Mouse (Mus musculus): ENCODE measurements around the gene AC161166.1. TPM values are rescaled to one million over a fixed set of nuclear protein-coding genes. Genes with fewer than 3 reads are reported as not detected.

AC161166.1 gene
- polyA plus RNA-seq, 1 experiment from 2014 or later = 0.38 TPM

DNA sequence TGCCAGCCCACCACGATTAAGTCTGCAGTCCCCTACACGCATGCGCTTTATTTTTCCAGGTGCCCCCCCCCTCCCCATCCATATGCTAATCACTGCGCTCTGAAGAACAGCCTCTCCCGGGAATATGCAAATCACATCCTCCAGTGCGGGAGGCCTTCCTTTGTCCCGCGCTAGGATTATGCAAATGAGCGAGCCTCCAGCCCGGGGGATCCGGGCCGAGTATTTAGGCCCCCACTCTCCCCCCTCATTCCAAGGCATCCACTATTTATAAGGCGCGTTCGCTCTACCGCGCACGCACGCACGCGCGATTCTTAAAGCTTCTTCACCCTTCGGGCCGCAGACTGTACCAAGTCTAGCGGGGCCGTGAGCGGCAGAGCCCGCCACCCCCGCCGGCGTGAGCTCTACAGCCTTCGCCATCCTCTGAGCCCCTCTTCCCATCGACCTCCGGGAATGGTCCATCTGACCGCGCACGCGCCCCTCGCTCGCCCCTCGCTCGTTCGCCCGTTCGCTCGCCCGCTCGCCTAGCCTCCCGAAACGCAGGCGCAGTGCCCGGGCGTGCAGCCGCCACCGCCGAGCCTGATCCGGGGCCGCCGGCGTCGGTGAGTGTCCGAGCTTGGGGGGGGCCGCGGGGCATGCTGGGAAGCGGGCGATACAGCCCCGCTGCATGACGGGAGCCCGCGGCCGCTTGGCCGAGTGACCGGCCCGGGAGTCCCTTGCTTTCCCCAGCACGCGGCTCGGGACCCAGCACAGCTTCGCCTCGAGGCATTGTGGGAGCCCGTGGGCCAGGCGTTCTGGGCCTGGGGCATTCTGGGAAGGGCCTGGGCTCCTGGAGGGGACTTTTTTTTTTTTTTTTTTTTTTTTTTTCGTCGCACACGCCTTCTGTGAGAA, 5.2 kb downstream of the AC161166.1 start, which contains the start of gene Zfp428:
Gene Zfp428, plus strand, starts transcription at position 169 of the 888 bp plus-strand sequence.
- Histone ChIP-seq H3K4me1 (ENCODE audit: control insufficient read depth in 2 of 2, insufficient read depth in 2 of 2, low read length in 2 of 2) (peaks cover 11 to 24% of the 10 kb centered on the region in 2 experiments), H3K36me3 (ENCODE audit: control insufficient read depth, insufficient read depth, low read length) (peaks cover 4% of the 10 kb centered on the region; the same call in 1 of the 2 replicates), H3K27ac (replicated peaks in 1 of 2; ENCODE audit: control insufficient read depth in 1 of 2, insufficient read depth in 1 of 2, low read depth in 2 of 2, low read length in 2 of 2) (peak within 1 kb of the TSS; percentile 89 to 99), H3K9ac (ENCODE audit: low read length) (peak within 1 kb of the TSS; percentile 96), H3K9me3 (ENCODE audit: control insufficient read depth, low read length) (no peaks in the 10 kb centered on the region), H3K27me3 (ENCODE audit: control insufficient read depth, insufficient read depth, low read length) (peaks cover 21% of the 10 kb centered on the region), H3K4me3 (ENCODE audit: control insufficient read depth in 1 of 2, insufficient read depth in 1 of 2, low read depth in 1 of 2, low read length in 2 of 2) (peak within 1 kb of the TSS; percentile 64 to 70), H3K4me2 (ENCODE audit: low read length) (peak within 1 kb of the TSS; percentile 80)
- peak; percentile 85 for ATAC-seq (ENCODE audit: insufficient number of reproducible peaks, insufficient read depth, low FRiP score, low read depth)
- under 1% methylated on average over 75 of the region's 84 CpGs for WGBS

DNA sequence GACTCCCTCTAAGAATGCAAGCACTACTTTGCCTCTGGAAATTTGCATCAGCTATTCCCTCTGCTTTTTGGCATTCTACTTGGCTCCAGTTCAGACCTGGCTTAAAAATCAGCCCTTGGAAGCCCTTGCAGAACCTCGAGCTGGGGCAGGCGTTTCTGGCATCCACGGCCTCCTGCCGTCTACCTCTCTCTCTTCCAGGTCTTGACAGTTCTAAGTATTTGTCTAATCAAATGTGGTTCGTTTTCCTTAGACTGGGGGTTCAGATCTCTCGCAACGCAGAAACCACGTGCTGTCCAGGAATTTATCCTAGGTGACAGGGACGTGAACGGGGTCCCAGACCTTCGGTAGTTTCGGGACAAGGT, 5.8 kb downstream of the AC161166.1 start:
- under 1% methylated on average over 12 of the region's 12 CpGs for WGBS
- H3K4me2 ChIP-seq (ENCODE audit: low read length) = peak overlapping the region; percentile 80
- H3K9me3 ChIP-seq (ENCODE audit: control insufficient read depth, low read length) = no peaks in the 10 kb centered on the region
- H3K4me1 ChIP-seq (ENCODE audit: control insufficient read depth in 2 of 2, insufficient read depth in 2 of 2, low read length in 2 of 2) = peaks cover 11 to 24% of the 10 kb centered on the region in 2 experiments
- peak overlapping the region; percentile 64 to 70 for H3K4me3 ChIP-seq (ENCODE audit: control insufficient read depth in 1 of 2, insufficient read depth in 1 of 2, low read depth in 1 of 2, low read length in 2 of 2)
- peaks cover 27% of the 10 kb centered on the region for H3K27me3 ChIP-seq (ENCODE audit: control insufficient read depth, insufficient read depth, low read length)
- no peak; the same call in 1 of the 2 replicates for ATAC-seq (ENCODE audit: insufficient number of reproducible peaks, insufficient read depth, low FRiP score, low read depth)
- H3K36me3 ChIP-seq (ENCODE audit: control insufficient read depth, insufficient read depth, low read length) = peaks cover 4% of the 10 kb centered on the region; the same call in 1 of the 2 replicates
- H3K27ac ChIP-seq (replicated peaks in 1 of 2; ENCODE audit: control insufficient read depth in 1 of 2, insufficient read depth in 1 of 2, low read depth in 2 of 2, low read length in 2 of 2) = peak overlapping the region; percentile 89 to 99
- H3K9ac ChIP-seq (ENCODE audit: low read length) = peak overlapping the region; percentile 96

DNA sequence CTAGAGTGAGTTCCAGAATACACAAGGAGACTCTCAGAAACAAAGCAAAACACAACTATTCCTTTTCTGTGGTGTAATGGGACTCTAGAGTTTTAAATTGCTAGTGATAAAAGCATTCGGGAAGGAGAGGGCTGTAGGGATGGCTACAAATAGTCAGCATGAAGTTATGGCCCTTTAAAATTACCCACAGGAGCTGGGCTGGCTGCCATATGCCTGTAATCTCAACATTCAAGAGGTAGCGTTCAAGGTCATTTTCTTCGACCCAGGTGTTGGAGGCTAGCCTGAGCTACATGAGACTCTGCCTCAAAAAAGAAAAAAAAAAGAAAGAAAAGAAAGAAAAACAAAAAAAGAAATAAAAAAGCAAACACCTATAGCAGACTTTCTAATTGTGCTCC, 6.2 kb downstream of the AC161166.1 start:
- ATAC-seq (ENCODE audit: insufficient number of reproducible peaks, insufficient read depth, low FRiP score, low read depth) = no peak
- H3K27ac ChIP-seq (replicated peaks in 1 of 2; ENCODE audit: control insufficient read depth in 1 of 2, insufficient read depth in 1 of 2, low read depth in 2 of 2, low read length in 2 of 2) = peak overlapping the region; percentile 89 to 99
- WGBS = 8% methylated on average over 3 of the region's 3 CpGs
- H3K9me3 ChIP-seq (ENCODE audit: control insufficient read depth, low read length) = no peaks in the 10 kb centered on the region; the same call in 1 of the 2 replicates
- H3K4me3 ChIP-seq (ENCODE audit: control insufficient read depth in 1 of 2, insufficient read depth in 1 of 2, low read depth in 1 of 2, low read length in 2 of 2) = peak overlapping the region; percentile 64 to 70; a peak in 3 of 4 replicates
- H3K36me3 ChIP-seq (ENCODE audit: control insufficient read depth, insufficient read depth, low read length) = peaks cover 4% of the 10 kb centered on the region; the same call in 1 of the 2 replicates
- peak overlapping the region; percentile 80 for H3K4me2 ChIP-seq (ENCODE audit: low read length)
- peaks cover 11 to 24% of the 10 kb centered on the region in 2 experiments for H3K4me1 ChIP-seq (ENCODE audit: control insufficient read depth in 2 of 2, insufficient read depth in 2 of 2, low read length in 2 of 2)
- H3K9ac ChIP-seq (ENCODE audit: low read length) = peak overlapping the region; percentile 96
- peaks cover 31% of the 10 kb centered on the region for H3K27me3 ChIP-seq (ENCODE audit: control insufficient read depth, insufficient read depth, low read length)

DNA sequence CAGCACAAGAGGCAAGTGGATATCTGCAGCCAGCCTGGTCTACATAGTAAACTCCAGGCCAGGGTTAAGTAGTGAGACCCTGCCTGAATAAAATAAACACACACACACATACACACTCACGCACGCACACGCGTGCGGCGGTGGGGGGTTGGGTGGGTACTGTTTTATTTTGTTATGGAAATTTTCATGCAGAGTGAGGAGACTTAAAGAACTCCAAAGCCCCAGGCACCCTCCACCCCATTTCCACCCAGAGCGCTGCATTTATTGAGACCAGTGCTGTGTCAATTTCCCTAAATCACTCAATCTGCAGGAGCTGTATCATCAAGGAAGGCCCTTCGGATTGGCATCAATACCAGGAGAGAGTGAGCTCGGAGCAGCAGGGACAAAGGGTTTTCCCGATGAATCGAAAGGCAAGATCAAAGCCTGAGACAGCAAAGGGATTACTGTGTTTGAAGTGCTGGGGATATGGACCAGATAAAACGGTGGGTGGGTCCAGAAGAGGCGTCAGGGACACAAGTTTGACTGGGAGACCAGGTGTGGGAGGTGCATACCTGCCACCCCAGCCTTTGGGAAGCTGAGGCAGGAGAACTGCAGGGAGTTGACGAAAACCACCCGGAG, 6.7 kb downstream of the AC161166.1 start:
- Histone ChIP-seq H3K36me3 (ENCODE audit: control insufficient read depth, insufficient read depth, low read length) (no peaks in the 10 kb centered on the region; the same call in 1 of the 2 replicates), H3K9me3 (ENCODE audit: control insufficient read depth, low read length) (peaks cover 5% of the 10 kb centered on the region), H3K4me2 (ENCODE audit: low read length) (peak overlapping the region; percentile 80), H3K27ac (replicated peaks in 1 of 2; ENCODE audit: control insufficient read depth in 1 of 2, insufficient read depth in 1 of 2, low read depth in 2 of 2, low read length in 2 of 2) (peak overlapping the region; percentile 50 to 99), H3K9ac (ENCODE audit: low read length) (peak overlapping the region; percentile 42; the same call in 1 of the 2 replicates), H3K27me3 (ENCODE audit: control insufficient read depth, insufficient read depth, low read length) (peaks cover 36% of the 10 kb centered on the region), H3K4me1 (ENCODE audit: control insufficient read depth in 2 of 2, insufficient read depth in 2 of 2, low read length in 2 of 2) (peaks cover 12 to 25% of the 10 kb centered on the region in 2 experiments), H3K4me3 (ENCODE audit: control insufficient read depth in 1 of 2, insufficient read depth in 1 of 2, low read depth in 1 of 2, low read length in 2 of 2) (peak overlapping the region in 1 of 2 experiments; percentile 70; a peak in 1 of 4 replicates)
- no peak for ATAC-seq (ENCODE audit: insufficient number of reproducible peaks, insufficient read depth, low FRiP score, low read depth)
- 27% methylated on average over 15 of the region's 15 CpGs for WGBS

DNA sequence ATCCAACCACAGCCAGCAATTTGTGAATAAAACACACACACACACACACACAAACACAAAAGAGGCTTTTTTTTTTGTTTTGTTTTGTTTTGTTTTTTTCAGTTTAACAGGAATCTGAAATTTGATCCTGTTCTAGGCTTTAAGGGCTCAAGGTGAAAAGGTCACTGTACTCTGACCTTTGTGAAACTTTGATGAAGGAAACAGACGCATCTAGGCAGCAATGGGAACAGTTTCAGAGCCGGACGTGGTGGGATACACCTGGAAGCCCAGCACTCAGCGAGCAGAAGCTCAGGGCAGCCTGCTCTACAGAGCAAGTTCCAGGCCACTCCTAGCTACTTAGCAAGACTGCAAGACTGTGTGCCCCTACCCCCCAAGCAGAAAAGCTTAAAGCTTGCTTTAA, 7.4 kb downstream of the AC161166.1 start:
- 21% methylated on average over 4 of the region's 4 CpGs for WGBS
- Histone ChIP-seq H3K36me3 (ENCODE audit: control insufficient read depth, insufficient read depth, low read length) (no peaks in the 10 kb centered on the region), H3K4me1 (ENCODE audit: control insufficient read depth in 2 of 2, insufficient read depth in 2 of 2, low read length in 2 of 2) (peaks cover 17 to 31% of the 10 kb centered on the region in 2 experiments), H3K9me3 (ENCODE audit: control insufficient read depth, low read length) (peaks cover 5% of the 10 kb centered on the region), H3K27ac (replicated peaks in 1 of 2; ENCODE audit: control insufficient read depth in 1 of 2, insufficient read depth in 1 of 2, low read depth in 2 of 2, low read length in 2 of 2) (no peak overlapping the region), H3K4me2 (ENCODE audit: low read length) (no peak overlapping the region), H3K4me3 (ENCODE audit: control insufficient read depth in 1 of 2, insufficient read depth in 1 of 2, low read depth in 1 of 2, low read length in 2 of 2) (no peak overlapping the region), H3K9ac (ENCODE audit: low read length) (no peak overlapping the region), H3K27me3 (ENCODE audit: control insufficient read depth, insufficient read depth, low read length) (peaks cover 43% of the 10 kb centered on the region)
- ATAC-seq (ENCODE audit: insufficient number of reproducible peaks, insufficient read depth, low FRiP score, low read depth) = no peak

DNA sequence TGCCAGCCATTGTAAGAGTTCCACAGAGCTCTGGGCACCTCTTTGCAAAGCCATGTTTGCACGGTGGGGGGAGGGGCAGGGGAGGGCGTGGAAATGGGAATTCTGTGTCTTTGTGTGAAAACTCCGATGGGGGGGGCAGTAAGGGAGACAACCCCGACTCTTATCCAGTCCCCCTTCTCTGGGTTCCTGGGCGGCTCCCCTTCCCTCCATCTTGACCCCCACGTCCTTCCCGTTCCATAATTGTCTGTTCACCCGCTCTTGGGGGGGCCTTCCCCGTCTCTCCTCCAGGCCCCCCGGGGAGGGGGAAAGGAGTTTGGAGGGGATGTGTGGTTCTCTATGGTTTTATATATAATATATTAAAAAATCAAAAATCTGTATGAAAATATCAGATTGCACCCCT, 8.3 kb downstream of the AC161166.1 start:
- 16% methylated on average over 9 of the region's 10 CpGs for WGBS
- ATAC-seq (ENCODE audit: insufficient number of reproducible peaks, insufficient read depth, low FRiP score, low read depth) = no peak
- Histone ChIP-seq H3K4me3 (ENCODE audit: control insufficient read depth in 1 of 2, insufficient read depth in 1 of 2, low read depth in 1 of 2, low read length in 2 of 2) (no peak overlapping the region), H3K27me3 (ENCODE audit: control insufficient read depth, insufficient read depth, low read length) (peaks cover 52% of the 10 kb centered on the region), H3K4me1 (ENCODE audit: control insufficient read depth in 2 of 2, insufficient read depth in 2 of 2, low read length in 2 of 2) (peaks cover 18 to 31% of the 10 kb centered on the region in 2 experiments), H3K9ac (ENCODE audit: low read length) (peak overlapping the region; percentile 46; the same call in 1 of the 2 replicates), H3K9me3 (ENCODE audit: control insufficient read depth, low read length) (peaks cover 5% of the 10 kb centered on the region), H3K4me2 (ENCODE audit: low read length) (peak overlapping the region; percentile 36), H3K27ac (replicated peaks in 1 of 2; ENCODE audit: control insufficient read depth in 1 of 2, insufficient read depth in 1 of 2, low read depth in 2 of 2, low read length in 2 of 2) (no peak overlapping the region), H3K36me3 (ENCODE audit: control insufficient read depth, insufficient read depth, low read length) (no peaks in the 10 kb centered on the region)

DNA sequence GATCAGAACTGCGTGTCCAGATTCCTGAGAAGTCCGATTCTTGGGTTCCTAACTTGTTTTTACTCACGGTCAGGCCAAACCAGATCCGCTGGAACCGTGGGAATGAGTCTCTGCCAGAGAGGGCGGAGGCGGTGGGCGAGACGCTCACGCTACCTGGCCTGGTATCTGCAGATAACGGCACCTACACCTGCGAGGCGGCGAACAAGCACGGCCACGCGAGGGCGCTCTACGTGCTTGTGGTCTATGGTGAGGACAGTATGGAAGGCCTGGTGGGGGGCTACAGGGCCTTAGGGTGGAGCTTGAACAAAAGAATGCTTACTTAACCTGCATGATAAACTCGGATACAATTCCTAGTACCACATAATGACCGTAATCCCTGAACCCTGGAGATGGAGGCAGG, 10.8 kb downstream of the AC161166.1 start:
- no peak overlapping the region for H3K4me2 ChIP-seq (ENCODE audit: low read length)
- peaks cover 67% of the 10 kb centered on the region for H3K27me3 ChIP-seq (ENCODE audit: control insufficient read depth, insufficient read depth, low read length)
- H3K9me3 ChIP-seq (ENCODE audit: control insufficient read depth, low read length) = peaks cover 5% of the 10 kb centered on the region
- WGBS = 37% methylated on average over 21 of the region's 21 CpGs
- no peak for ATAC-seq (ENCODE audit: insufficient number of reproducible peaks, insufficient read depth, low FRiP score, low read depth)
- H3K4me1 ChIP-seq (ENCODE audit: control insufficient read depth in 2 of 2, insufficient read depth in 2 of 2, low read length in 2 of 2) = peaks cover 17 to 31% of the 10 kb centered on the region in 2 experiments
- no peak overlapping the region for H3K9ac ChIP-seq (ENCODE audit: low read length)
- no peak overlapping the region for H3K27ac ChIP-seq (replicated peaks in 1 of 2; ENCODE audit: control insufficient read depth in 1 of 2, insufficient read depth in 1 of 2, low read depth in 2 of 2, low read length in 2 of 2)
- H3K4me3 ChIP-seq (ENCODE audit: control insufficient read depth in 1 of 2, insufficient read depth in 1 of 2, low read depth in 1 of 2, low read length in 2 of 2) = no peak overlapping the region
- no peaks in the 10 kb centered on the region for H3K36me3 ChIP-seq (ENCODE audit: control insufficient read depth, insufficient read depth, low read length)
